Mouse (Mus musculus) thymus, adult 2 months (tissue): ENCODE data around the gene Cd28. TPM values are rescaled to one million over a fixed set of nuclear protein-coding genes. Genes with fewer than 3 reads are reported as not detected.

ENCODE experiments used
- DNase-seq: peaks from one replicate; pipeline ENCODE4 v3.0.0; 2021
- H3K27ac ChIP-seq: fragments of 200-500 bp; 2 replicates; pipeline ENCODE4 v1.5.1; 2012; ENCODE audit warnings: low read length, control low read depth; ENCODE audit not compliant: control insufficient read depth, insufficient read depth
- H3K27me3 ChIP-seq: fragments of 200-500 bp; 2 replicates; pipeline ENCODE4 v1.6.1; 2012; ENCODE audit warnings: mild to moderate bottlenecking, low read length, moderate library complexity, mixed read lengths; ENCODE audit not compliant: control insufficient read depth, insufficient read depth
- H3K36me3 ChIP-seq: fragments of 200-500 bp; 2 replicates; pipeline ENCODE4 v1.6.1; 2012; ENCODE audit warnings: mild to moderate bottlenecking, low read length, moderate library complexity; ENCODE audit not compliant: control insufficient read depth, insufficient read depth
- H3K4me1 ChIP-seq: fragments of 200-500 bp; replicated peaks from 2 replicates; pipeline ENCODE4 v1.6.1; 2012; ENCODE audit warnings: low read length; ENCODE audit not compliant: control insufficient read depth, insufficient read depth
- H3K4me3 ChIP-seq: fragments of 200-500 bp; 2 replicates; pipeline ENCODE4 v1.5.1; 2012; ENCODE audit warnings: mild to moderate bottlenecking, low read length, control low read depth, moderate library complexity; ENCODE audit not compliant: control insufficient read depth, insufficient read depth
- CTCF ChIP-seq: fragments of 200-500 bp; IDR thresholded peaks from 2 replicates; pipeline ENCODE4 v1.5.1; 2012; ENCODE audit warnings: mild to moderate bottlenecking, control low read depth, low read length, moderate library complexity, borderline replicate concordance; ENCODE audit not compliant: control insufficient read depth, poor library complexity, insufficient read depth; ENCODE audit errors: extremely low read depth
- POLR2A ChIP-seq: fragments of 200-500 bp; IDR thresholded peaks from 2 replicates; pipeline ENCODE4 v1.6.1; 2012; ENCODE audit warnings: mild to moderate bottlenecking, low read length, control low read depth, moderate library complexity; ENCODE audit not compliant: control insufficient read depth, poor library complexity, insufficient read depth; ENCODE audit errors: extremely low read depth
- WGBS: fragments of 180-500 bp; shearing (Covaris S2); methylation state at CpG from one replicate; pipeline ENCODE4 v1.1.7; 2018; 5-methylcytosine and 5-hydroxymethylcytosine counted together
- polyA plus RNA-seq: library from polyadenylated mRNA; depleted of rRNA; stranded (reverse); fragments of >200 nt; gene quantifications from 2 replicates; pipeline ENCODE4 v1.2.3, GENCODE M21; 2012

Cd28 gene
- polyA plus RNA-seq, 1 experiment: 58.4 TPM

DNA sequence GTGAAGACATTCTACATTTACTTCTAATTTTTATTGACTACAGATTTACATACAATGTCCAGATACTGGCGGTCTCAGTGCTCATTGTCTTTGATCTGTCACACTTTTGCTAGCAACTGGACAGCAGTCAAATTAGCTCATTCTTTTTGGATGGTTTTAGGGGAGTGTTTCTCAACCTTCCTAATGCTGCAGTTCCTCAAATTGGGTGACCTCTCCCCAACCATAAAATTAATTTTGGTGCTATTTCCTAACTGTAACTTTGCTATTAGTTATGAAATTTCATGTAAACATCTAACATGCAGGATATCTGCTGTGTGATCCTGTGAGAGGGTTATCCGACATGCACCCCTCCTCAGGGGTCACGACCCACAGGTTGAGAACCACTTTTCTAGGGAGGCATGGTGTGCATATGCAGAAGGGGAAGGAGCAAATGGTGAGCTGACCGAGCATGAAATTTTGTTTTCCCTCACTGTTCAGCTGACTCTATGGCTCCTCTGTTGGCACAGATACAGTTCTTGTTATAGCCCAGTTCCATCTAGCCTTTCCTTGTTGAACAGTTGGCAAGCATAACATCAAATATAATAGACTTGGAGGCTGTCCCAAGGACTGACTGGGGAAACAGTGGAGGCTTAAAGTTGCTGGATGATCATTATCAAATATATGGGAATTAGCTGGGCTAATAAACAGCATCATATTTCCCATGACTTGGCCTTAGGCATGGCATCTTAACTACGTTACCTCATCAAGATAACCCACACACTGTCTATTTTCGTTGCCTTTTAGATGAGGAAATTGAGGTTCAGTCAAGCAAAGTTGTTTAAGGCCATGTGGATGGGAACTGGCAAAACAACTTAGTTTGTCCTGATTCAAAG is 87.5 kb downstream of the Cd28 start:
- no peak for TF ChIP-seq CTCF
- TF ChIP-seq POLR2A: no peak
- H3K4me3 ChIP-seq: no peak overlapping the region
- no peaks in the 10 kb centered on the region; the same call in none of the 2 replicates for H3K4me1 ChIP-seq
- H3K27ac ChIP-seq: no peak overlapping the region
- DNase-seq: no peak
- H3K36me3 ChIP-seq: no peaks in the 10 kb centered on the region
- no peaks in the 10 kb centered on the region for H3K27me3 ChIP-seq
- 94% methylated on average over 6 of the region's 6 CpGs for WGBS

DNA sequence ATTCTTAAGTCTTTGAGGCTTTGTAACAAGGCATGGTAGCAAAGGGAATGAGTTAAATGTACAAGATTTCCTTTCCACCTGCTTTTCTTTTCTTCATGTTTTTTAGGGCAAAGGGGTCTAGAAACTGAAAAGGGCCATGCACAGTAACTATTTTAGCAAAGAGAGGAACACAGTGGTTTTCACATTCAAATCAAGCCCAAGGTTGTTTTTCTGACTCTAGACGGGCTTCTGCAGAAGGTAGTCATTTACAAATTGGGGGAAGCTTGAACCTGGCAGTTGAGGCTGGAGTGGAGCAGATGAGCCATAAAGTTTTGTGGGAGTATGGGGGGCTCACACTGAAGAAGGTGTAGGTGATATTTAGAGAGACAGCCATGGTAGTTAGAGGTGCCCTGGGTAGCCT is 88.6 kb downstream of the Cd28 start:
- TF ChIP-seq CTCF: no peak
- TF ChIP-seq POLR2A: no peak
- no peak overlapping the region for H3K27ac ChIP-seq
- no peaks in the 10 kb centered on the region; the same call in none of the 2 replicates for H3K4me1 ChIP-seq
- no peaks in the 10 kb centered on the region for H3K36me3 ChIP-seq
- no peak for DNase-seq
- no peak overlapping the region for H3K4me3 ChIP-seq
- WGBS: 87% methylated on average over 1 of the region's 1 CpGs
- no peaks in the 10 kb centered on the region for H3K27me3 ChIP-seq

GRCm38 (mm10) chr1:60807748-60808147 is 91.1 kb downstream of the Cd28 start:
- no peak for TF ChIP-seq POLR2A
- TF ChIP-seq CTCF: no peak
- WGBS: 97% methylated on average over 1 of the region's 1 CpGs

GRCm38 (mm10) chr1:60808466-60808865 is 91.9 kb downstream of the Cd28 start:
- H3K4me1 ChIP-seq: peaks cover 3% of the 10 kb centered on the region
- H3K27me3 ChIP-seq: no peaks in the 10 kb centered on the region
- H3K4me3 ChIP-seq: no peak overlapping the region
- no peak for DNase-seq
- no peak for TF ChIP-seq CTCF
- no peak overlapping the region for H3K27ac ChIP-seq
- no peaks in the 10 kb centered on the region for H3K36me3 ChIP-seq
- WGBS: 100% methylated on average over 2 of the region's 2 CpGs

More at GRCm38 (mm10) chr1:60807748-60808147, 91.1 kb downstream of the Cd28 start:
- Histone ChIP-seq H3K27me3 (no peaks in the 10 kb centered on the region), H3K4me1 (peaks cover 1% of the 10 kb centered on the region), H3K36me3 (no peaks in the 10 kb centered on the region), H3K4me3 (no peak overlapping the region), H3K27ac (no peak overlapping the region)
- DNase-seq: no peak

- WGBS: 92% methylated on average over 12 of the region's 12 CpGs
- no peak for DNase-seq
- no peak overlapping the region for H3K4me3 ChIP-seq
- H3K4me1 ChIP-seq: peaks cover 3% of the 10 kb centered on the region
- H3K36me3 ChIP-seq: no peaks in the 10 kb centered on the region
- TF ChIP-seq CTCF (no peak), POLR2A (no peak)
- H3K27me3 ChIP-seq: no peaks in the 10 kb centered on the region
- no peak overlapping the region for H3K27ac ChIP-seq
These were observed 92.6 kb downstream of the Cd28 start for GRCm38 (mm10) chr1:60809166-60809565.

GRCm38 (mm10) chr1:60810821-60811220 is 94.2 kb downstream of the Cd28 start:
- no peak for TF ChIP-seq CTCF
- TF ChIP-seq POLR2A: no peak
- H3K4me1 ChIP-seq: peaks cover 3% of the 10 kb centered on the region

DNA sequence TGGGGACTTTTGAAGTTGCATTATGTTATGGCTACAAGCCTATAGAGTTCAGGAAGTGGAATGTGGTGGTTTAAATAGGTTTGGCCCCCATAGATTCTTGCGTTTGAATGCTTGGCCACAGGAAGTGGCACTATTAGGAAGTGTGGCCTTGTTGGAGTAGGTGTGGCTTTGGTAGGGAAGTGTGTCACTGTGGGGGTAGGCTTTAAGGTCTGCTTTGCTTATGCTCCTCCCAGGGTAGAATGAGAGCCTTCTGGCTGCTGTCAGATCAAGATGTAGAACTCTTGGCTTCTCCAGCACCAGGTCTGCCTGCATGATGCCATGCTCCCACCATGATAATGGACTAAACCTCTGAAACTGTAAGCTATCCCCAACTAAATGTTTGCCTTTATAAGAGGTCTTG is 95.4 kb downstream of the Cd28 start:
- H3K36me3 ChIP-seq: no peaks in the 10 kb centered on the region
- no peaks in the 10 kb centered on the region for H3K27me3 ChIP-seq
- no peak overlapping the region for H3K4me3 ChIP-seq
- no peak overlapping the region for H3K27ac ChIP-seq
- peaks cover 3% of the 10 kb centered on the region for H3K4me1 ChIP-seq
- WGBS: 24% methylated on average over 1 of the region's 1 CpGs
- TF ChIP-seq CTCF (no peak), POLR2A (no peak)
- no peak for DNase-seq

More at GRCm38 (mm10) chr1:60810821-60811220, 94.2 kb downstream of the Cd28 start:
- no peak overlapping the region for H3K27ac ChIP-seq
- DNase-seq: no peak
- H3K36me3 ChIP-seq: no peaks in the 10 kb centered on the region
- H3K4me3 ChIP-seq: no peak overlapping the region
- H3K27me3 ChIP-seq: no peaks in the 10 kb centered on the region

DNA sequence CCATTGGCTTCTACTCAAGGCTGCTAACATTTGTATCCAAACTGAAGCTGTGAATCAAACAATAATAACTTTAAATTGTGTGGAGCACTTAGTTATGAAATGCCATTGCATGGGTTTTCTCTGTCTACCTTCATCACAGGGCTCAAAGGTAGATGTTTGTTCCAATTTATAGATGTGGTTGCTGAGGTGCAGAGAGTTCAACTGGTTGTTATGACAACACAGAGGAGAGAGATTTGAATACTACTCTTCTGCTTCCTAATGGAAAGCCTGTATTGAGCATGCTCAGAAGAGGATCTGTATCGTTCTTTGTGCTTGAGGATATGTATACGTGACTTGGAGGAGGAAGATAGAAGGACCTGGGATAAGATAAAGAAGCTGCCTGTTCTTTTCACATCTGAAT is 96.8 kb downstream of the Cd28 start:
- H3K36me3 ChIP-seq: no peaks in the 10 kb centered on the region
- DNase-seq: no peak
- no peak overlapping the region for H3K4me3 ChIP-seq
- H3K4me1 ChIP-seq: peaks cover 3% of the 10 kb centered on the region
- H3K27me3 ChIP-seq: no peaks in the 10 kb centered on the region
- no peak overlapping the region for H3K27ac ChIP-seq
- TF ChIP-seq CTCF: no peak
- no peak for TF ChIP-seq POLR2A
- WGBS: 87% methylated on average over 2 of the region's 2 CpGs
